Mouse (Mus musculus) midbrain, embryonic 12.5 days (tissue): ENCODE measurements around the gene Smap1. TPM values are rescaled to one million over a fixed set of nuclear protein-coding genes. Genes with fewer than 3 reads are reported as not detected.
"Not testable (repeated sequence)": the region's sequence is repeated elsewhere in the genome, so short reads cannot be mapped to it uniquely, and the experiment has no call there.

Experiments used
- ATAC-seq: fragments of 200-750 bp; cut with Nextera tagmentation; 2 replicates; pipeline ENCODE4 v1.8.0; 2017; ENCODE audit warnings: low read depth, moderate TSS enrichment, moderate library complexity; ENCODE audit not compliant: low FRiP score
- H3K27ac ChIP-seq: fragments of 300-500 bp; sonication (generic); replicated peaks from 2 replicates; pipeline ENCODE4 v1.5.1; 2016; ENCODE audit warnings: mild to moderate bottlenecking
- H3K27me3 ChIP-seq: fragments of 300-500 bp; sonication (generic); 2 replicates; pipeline ENCODE4 v1.6.1; 2016; ENCODE audit warnings: mild to moderate bottlenecking
- H3K36me3 ChIP-seq: fragments of 300-500 bp; sonication (generic); 2 replicates; pipeline ENCODE4 v1.6.1; 2016
- H3K4me1 ChIP-seq: fragments of 300-500 bp; sonication (generic); 2 replicates; pipeline ENCODE4 v1.6.1; 2016
- H3K4me2 ChIP-seq: fragments of 300-500 bp; sonication (generic); replicated peaks from 2 replicates; pipeline ENCODE4 v1.6.1; 2016; ENCODE audit warnings: mild to moderate bottlenecking, moderate library complexity
- H3K4me3 ChIP-seq: fragments of 300-500 bp; sonication (generic); 2 replicates; pipeline ENCODE4 v1.5.1; 2016; ENCODE audit warnings: mild to moderate bottlenecking
- H3K9ac ChIP-seq: fragments of 300-500 bp; sonication (generic); replicated peaks from 2 replicates; pipeline ENCODE4 v1.6.1; 2016; ENCODE audit warnings: mild to moderate bottlenecking, moderate library complexity
- H3K9me3 ChIP-seq: fragments of 300-500 bp; sonication (generic); 2 replicates; pipeline ENCODE4 v1.6.1; 2016; ENCODE audit warnings: mild to moderate bottlenecking
- WGBS: fragments of 180-500 bp; shearing (Covaris S2); methylation state at CpG from one replicate; pipeline ENCODE4 v1.1.7; 2016; 5-methylcytosine and 5-hydroxymethylcytosine counted together
- polyA plus RNA-seq: library from polyadenylated mRNA; unstranded; fragments of >200 nt; fragmentation: Nextera tagmentation; extraction: Ambion mirVana; gene quantifications from 2 replicates; pipeline ENCODE4 v1.2.1, GENCODE M21; 2016

Gene Smap1
- 63.7 and 72.6 TPM in 2 replicates for polyA plus RNA-seq

- Histone ChIP-seq H3K4me2 (peak within 1 kb of the TSS; percentile 66), H3K4me3 (peak within 1 kb of the TSS; percentile 91), H3K4me1 (peaks cover 18% of the 10 kb centered on the region), H3K36me3 (no peaks in the 10 kb centered on the region), H3K27ac (peak within 1 kb of the TSS; percentile 92), H3K9me3 (peaks cover 9% of the 10 kb centered on the region), H3K27me3 (no peaks in the 10 kb centered on the region), H3K9ac (peak within 1 kb of the TSS; percentile 93)
- WGBS: under 1% methylated on average over 89 of the region's 113 CpGs
- ATAC-seq: peak; percentile 92
Observed at GRCm38 (mm10) chr1:23921711-23922529, at the start of gene Smap1. Gene Smap1, minus strand, starts transcription at chr1:23922317.

- H3K4me3 ChIP-seq, H3K27me3 ChIP-seq, H3K27ac ChIP-seq, H3K9me3 ChIP-seq, ATAC-seq, H3K9ac ChIP-seq, H3K4me1 ChIP-seq, H3K4me2 ChIP-seq, H3K36me3 ChIP-seq: not testable (repeated sequence)
- WGBS: 87% methylated on average over 4 of the region's 4 CpGs
Observed at GRCm38 (mm10) chr1:23971159-23971558, 49.0 kb upstream of the Smap1 start.

- Histone ChIP-seq H3K4me2 (no peak overlapping the region), H3K4me1 (no peaks in the 10 kb centered on the region), H3K9me3 (no peaks in the 10 kb centered on the region), H3K27ac (no peak overlapping the region), H3K4me3 (no peak overlapping the region), H3K36me3 (no peaks in the 10 kb centered on the region), H3K9ac (no peak overlapping the region), H3K27me3 (no peaks in the 10 kb centered on the region)
- 0 out of 2 replicates have a peak, but pooled peaks have one; percentile 27 for ATAC-seq
- WGBS: 90% methylated on average over 9 of the region's 9 CpGs
Observed at GRCm38 (mm10) chr1:23968027-23968725, 46.1 kb upstream of the Smap1 start.

GRCm38 (mm10) chr1:23966226-23966625 lies 44.1 kb upstream of the Smap1 start:
- no peak overlapping the region for H3K4me3 ChIP-seq
- H3K9me3 ChIP-seq: no peaks in the 10 kb centered on the region
- no peak overlapping the region for H3K9ac ChIP-seq
- H3K27me3 ChIP-seq: no peaks in the 10 kb centered on the region
- H3K4me2 ChIP-seq: no peak overlapping the region
- no peaks in the 10 kb centered on the region for H3K36me3 ChIP-seq
- no peak overlapping the region for H3K27ac ChIP-seq
- no peak for ATAC-seq
- H3K4me1 ChIP-seq: no peaks in the 10 kb centered on the region
- 68% methylated on average over 1 of the region's 1 CpGs for WGBS

GRCm38 (mm10) chr1:23959415-23959732 lies 37.3 kb upstream of the Smap1 start:
- peak; percentile 41; the same call in 1 of the 2 replicates for ATAC-seq
- Histone ChIP-seq H3K27ac (no peak overlapping the region), H3K9ac (no peak overlapping the region), H3K9me3 (no peaks in the 10 kb centered on the region), H3K27me3 (no peaks in the 10 kb centered on the region; the same call in 1 of the 2 replicates), H3K4me3 (peak overlapping the region; percentile 10; the same call in 1 of the 2 replicates), H3K36me3 (no peaks in the 10 kb centered on the region), H3K4me1 (no peaks in the 10 kb centered on the region), H3K4me2 (peak overlapping the region; percentile 21)
- WGBS: 18% methylated on average over 6 of the region's 6 CpGs

- Histone ChIP-seq H3K4me2 (peak overlapping the region; percentile 21), H3K4me3 (peak overlapping the region; percentile 10), H3K4me1 (no peaks in the 10 kb centered on the region), H3K27ac (no peak overlapping the region), H3K27me3 (no peaks in the 10 kb centered on the region; the same call in 1 of the 2 replicates), H3K36me3 (no peaks in the 10 kb centered on the region), H3K9me3 (no peaks in the 10 kb centered on the region), H3K9ac (no peak overlapping the region)
- 11% methylated on average over 13 of the region's 13 CpGs for WGBS
- ATAC-seq: no peak
Observed at GRCm38 (mm10) chr1:23958668-23959414, 36.7 kb upstream of the Smap1 start.

GRCm38 (mm10) chr1:23958101-23958500 lies 36.0 kb upstream of the Smap1 start:
- Histone ChIP-seq H3K27me3 (no peaks in the 10 kb centered on the region; the same call in 1 of the 2 replicates), H3K27ac (no peak overlapping the region), H3K9me3 (no peaks in the 10 kb centered on the region), H3K4me3 (no peak overlapping the region), H3K36me3 (no peaks in the 10 kb centered on the region), H3K4me2 (no peak overlapping the region), H3K4me1 (no peaks in the 10 kb centered on the region), H3K9ac (no peak overlapping the region)
- ATAC-seq: no peak
- WGBS: 92% methylated on average over 6 of the region's 6 CpGs

- no peak for ATAC-seq
- Histone ChIP-seq H3K27me3 (no peaks in the 10 kb centered on the region; the same call in 1 of the 2 replicates), H3K4me2 (no peak overlapping the region), H3K9me3 (no peaks in the 10 kb centered on the region), H3K27ac (no peak overlapping the region), H3K4me3 (no peak overlapping the region), H3K4me1 (no peaks in the 10 kb centered on the region), H3K36me3 (no peaks in the 10 kb centered on the region), H3K9ac (no peak overlapping the region)
- WGBS: 90% methylated on average over 4 of the region's 4 CpGs
Observed at GRCm38 (mm10) chr1:23955539-23955938, 33.4 kb upstream of the Smap1 start.

GRCm38 (mm10) chr1:23953921-23954320 lies 31.8 kb upstream of the Smap1 start:
- no peak overlapping the region for H3K4me3 ChIP-seq
- ATAC-seq: no peak
- 93% methylated on average over 13 of the region's 13 CpGs for WGBS

GRCm38 (mm10) chr1:23948778-23949699 lies 26.9 kb upstream of the Smap1 start:
- Histone ChIP-seq H3K9me3 (no peaks in the 10 kb centered on the region), H3K4me1 (peaks cover 7% of the 10 kb centered on the region), H3K36me3 (no peaks in the 10 kb centered on the region), H3K27me3 (no peaks in the 10 kb centered on the region), H3K27ac (peak overlapping the region; percentile 15), H3K4me2 (peak overlapping the region; percentile 12; the same call in 1 of the 2 replicates), H3K4me3 (no peak overlapping the region), H3K9ac (no peak overlapping the region)
- 51% methylated on average over 15 of the region's 15 CpGs for WGBS
- ATAC-seq: peak; percentile 55; the same call in 1 of the 2 replicates

More at GRCm38 (mm10) chr1:23953921-23954320, 31.8 kb upstream of the Smap1 start:
- Histone ChIP-seq H3K27me3 (no peaks in the 10 kb centered on the region; the same call in 1 of the 2 replicates), H3K4me1 (no peaks in the 10 kb centered on the region; the same call in 1 of the 2 replicates), H3K9me3 (no peaks in the 10 kb centered on the region), H3K4me2 (no peak overlapping the region), H3K9ac (no peak overlapping the region), H3K36me3 (no peaks in the 10 kb centered on the region), H3K27ac (no peak overlapping the region)

- no peaks in the 10 kb centered on the region for H3K27me3 ChIP-seq
- H3K9me3 ChIP-seq: no peaks in the 10 kb centered on the region
- peak overlapping the region; percentile 12 for H3K4me2 ChIP-seq
- H3K4me1 ChIP-seq: peaks cover 7% of the 10 kb centered on the region
- WGBS: 50% methylated on average over 7 of the region's 7 CpGs
- no peaks in the 10 kb centered on the region for H3K36me3 ChIP-seq
- H3K9ac ChIP-seq: no peak overlapping the region
- peak overlapping the region; percentile 15 for H3K27ac ChIP-seq
- ATAC-seq: peak; percentile 47; the same call in 1 of the 2 replicates
- no peak overlapping the region for H3K4me3 ChIP-seq
Observed at GRCm38 (mm10) chr1:23948290-23948689, 26.2 kb upstream of the Smap1 start.
